Mouse (Mus musculus): ENCODE measurements around the gene Ttc28.

GRCm38 (mm10) chr5:111069931-111070330, 190.3 kb downstream of the Ttc28 start:
- TF ChIP-seq GATA1 (IDR thresholded peaks at IDR 0.05; ENCODE audit: low read length) (no peak), TAL1 (IDR thresholded peaks at IDR 0.05; ENCODE audit: low read length) (no peak)

Data from erythroblast, embryonic 14.5 days (primary cell).